Mouse (Mus musculus) gastrocnemius, adult 8-10 months (tissue): ENCODE data around the gene Oard1. TPM values are rescaled to one million over a fixed set of nuclear protein-coding genes. Genes with fewer than 3 reads are reported as not detected.
A peak's percentile ranks its signal among the peaks of the same experiment; 100 is the strongest.

Experiments used
- DNase-seq, 2 experiments: peaks; one replicate each; pipeline ENCODE4 v3.0.0; 2022; ENCODE audit warnings: low spot score in 2 of 2
- total RNA-seq, 4 experiments: library from RNA; stranded (reverse); gene quantifications; 2 replicates each; pipeline ENCODE4 v1.2.4; 2022

The Oard1 gene
- 10 to 100 TPM; 12.4 to 18.1 (median 16.4) TPM for total RNA-seq

DNA sequence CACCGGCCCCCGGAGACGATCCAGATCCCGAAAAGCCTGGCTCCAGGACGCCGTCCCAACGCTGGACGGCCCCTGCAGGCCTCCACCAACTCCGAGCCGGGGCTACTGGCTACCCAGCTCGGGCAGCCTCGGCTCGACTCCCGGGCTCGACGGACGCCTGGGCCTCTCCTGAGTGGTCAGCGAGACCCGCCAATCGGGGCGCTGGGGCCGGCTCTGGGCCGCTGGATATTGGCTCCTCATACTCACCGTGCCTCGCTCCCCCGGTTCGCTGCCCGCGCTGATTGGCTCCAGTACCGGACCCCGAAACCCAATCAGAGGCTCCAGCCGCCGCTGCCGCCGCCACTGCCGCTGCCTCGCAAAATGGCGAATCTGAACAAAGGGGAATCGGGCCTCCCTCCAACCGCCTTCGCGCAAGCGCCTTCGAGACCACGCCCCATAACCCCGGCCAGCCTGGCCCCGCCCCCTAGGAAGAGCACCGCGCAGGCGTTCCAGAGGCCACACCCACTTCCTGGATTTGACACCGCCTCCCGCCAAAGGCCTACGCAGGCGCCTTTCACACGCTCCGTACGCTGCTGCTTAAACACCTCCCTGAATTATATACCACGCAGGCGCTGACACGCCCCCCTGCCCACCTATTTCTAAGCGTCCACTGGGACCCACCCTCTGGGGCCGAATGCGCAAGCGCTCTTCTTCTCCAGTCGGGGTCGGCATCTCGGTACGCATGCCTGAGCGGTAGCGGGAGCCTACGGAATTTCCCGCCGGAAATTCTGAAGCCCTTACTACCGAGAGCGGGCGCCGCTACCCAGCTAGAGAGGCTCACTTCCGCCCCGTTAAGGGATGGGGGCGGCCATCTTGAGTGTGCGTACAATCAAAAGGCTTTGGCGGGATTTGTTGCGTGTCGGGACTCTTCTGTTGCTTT, at the start of gene Oard1, which contains the start of gene Nfya:
Gene Oard1, plus strand, starts transcription at position 635 of the 919 bp plus-strand sequence.
Gene Nfya, minus strand, starts transcription at position 527 of the 919 bp plus-strand sequence.
- DNase-seq: peak; percentile 99 to 100

DNA sequence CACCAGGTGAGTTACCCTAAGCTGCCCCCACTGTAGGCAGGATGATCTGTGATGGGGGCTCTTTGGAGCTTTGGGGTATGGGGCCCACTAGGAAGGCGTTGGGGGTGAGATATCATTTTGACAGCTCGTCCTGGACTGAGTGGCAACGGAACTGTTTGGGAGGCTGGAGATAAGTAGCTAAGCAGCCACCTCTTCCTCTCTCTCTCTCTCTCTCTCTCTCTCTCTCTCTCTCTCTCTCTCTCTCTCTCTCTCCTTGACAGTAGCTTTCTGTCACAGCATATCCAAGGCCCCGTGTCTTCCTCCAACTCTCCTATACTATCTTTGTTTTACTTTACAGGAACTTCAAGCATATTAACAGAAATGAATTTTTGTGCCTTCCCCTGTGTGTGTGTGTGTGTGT, 49.4 kb upstream of the Oard1 start:
- no peak for DNase-seq

DNA sequence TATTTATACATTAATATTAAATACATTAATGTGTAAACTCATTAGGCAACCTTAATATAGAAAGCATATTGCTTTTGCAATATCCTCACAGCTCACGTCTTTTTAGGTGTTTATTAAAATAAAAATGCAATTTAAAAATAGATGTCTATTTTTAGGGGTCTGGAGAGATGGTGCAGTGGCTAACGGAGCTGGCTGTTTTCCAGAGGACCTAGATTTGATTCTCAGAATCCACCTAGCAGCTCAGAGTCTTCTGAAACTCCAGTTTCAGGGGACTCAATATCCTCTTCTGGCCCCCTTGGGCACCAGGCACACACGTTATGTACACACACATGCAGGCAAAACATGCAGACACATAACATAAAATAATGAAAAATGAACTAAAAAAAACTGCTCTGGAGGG, 47.5 kb upstream of the Oard1 start:
- DNase-seq: no peak

DNA sequence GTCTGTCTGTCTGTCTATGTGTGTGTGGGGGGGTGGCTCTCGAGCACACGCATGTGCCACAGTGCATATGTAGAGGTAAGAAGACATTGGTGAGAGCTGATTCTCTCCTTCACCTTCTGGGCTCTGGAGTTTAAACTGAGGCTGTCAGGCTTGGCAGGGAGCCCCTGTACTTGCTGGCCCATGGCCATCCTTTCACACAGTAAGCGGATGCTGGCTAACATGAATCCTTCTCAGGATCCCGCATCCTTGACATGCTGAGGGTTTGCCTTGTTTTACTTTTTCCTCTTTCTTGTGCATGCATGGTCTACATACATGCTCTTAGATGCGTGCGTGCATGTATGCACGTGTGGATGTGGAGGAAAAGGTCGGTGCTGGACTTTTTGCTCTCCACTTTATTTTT, 46.8 kb upstream of the Oard1 start:
- DNase-seq: peak in 1 of 2 experiments; percentile 27

- no peak for DNase-seq
These were observed 46.3 kb upstream of the Oard1 start for GRCm38 (mm10) chr17:48363421-48363965.

DNA sequence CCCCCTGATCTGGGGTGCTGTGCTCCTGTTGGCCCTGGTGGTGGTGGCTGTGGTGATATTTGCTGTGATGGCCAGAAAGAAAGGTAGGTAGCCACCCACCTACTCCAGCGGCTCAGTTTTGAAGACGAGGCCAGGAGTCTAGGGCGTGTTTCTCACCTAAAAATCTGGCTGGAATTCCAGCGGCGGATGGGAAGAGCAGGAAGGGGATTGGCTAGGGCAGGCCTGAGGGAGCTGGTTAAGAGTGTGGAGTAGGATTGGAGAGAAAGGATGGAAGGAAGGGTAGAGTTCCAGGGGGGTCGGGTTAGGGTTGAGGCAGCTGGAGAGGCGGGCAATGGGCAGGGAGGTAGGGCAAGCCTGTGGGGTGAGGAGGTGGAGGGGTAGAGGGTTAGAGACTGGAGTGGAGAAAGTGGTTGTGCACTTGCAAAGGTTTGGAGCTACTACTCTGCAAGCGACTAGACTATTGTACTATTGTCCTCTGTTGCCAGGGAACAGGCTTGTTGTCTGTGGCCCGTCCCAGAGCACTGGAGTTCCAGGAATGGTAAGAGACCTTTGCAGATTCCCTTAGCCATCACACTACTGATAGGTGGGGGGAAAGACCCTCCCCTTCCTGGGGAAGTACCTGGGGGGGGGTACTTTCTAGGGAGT, 44.2 kb upstream of the Oard1 start:
- DNase-seq: no peak

- DNase-seq: no peak
These were observed 43.0 kb upstream of the Oard1 start for GRCm38 (mm10) chr17:48366806-48367205.

DNA sequence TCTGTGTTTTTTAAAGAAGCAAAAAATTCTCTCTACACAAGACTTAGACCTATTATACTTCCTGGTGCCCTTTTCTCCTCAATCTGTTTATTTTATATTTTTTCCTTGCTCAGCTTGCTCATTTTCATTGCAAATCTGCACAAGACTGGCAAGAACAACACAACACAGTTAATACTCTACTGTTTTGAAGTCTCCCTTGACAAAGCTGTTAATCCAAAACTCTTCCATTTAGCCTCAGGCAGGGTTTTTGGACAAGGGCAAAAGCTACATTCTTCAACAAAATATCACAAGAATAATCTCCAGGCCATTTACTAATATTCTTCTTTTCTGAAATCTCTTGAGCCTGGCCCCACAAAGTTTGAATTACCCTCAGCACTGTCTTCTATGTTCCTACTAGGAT, 38.2 kb upstream of the Oard1 start:
- DNase-seq: no peak

- DNase-seq: no peak
These were observed 36.8 kb upstream of the Oard1 start for GRCm38 (mm10) chr17:48372987-48373386.

- DNase-seq: no peak
These were observed 33.7 kb upstream of the Oard1 start for GRCm38 (mm10) chr17:48376102-48376501.

DNA sequence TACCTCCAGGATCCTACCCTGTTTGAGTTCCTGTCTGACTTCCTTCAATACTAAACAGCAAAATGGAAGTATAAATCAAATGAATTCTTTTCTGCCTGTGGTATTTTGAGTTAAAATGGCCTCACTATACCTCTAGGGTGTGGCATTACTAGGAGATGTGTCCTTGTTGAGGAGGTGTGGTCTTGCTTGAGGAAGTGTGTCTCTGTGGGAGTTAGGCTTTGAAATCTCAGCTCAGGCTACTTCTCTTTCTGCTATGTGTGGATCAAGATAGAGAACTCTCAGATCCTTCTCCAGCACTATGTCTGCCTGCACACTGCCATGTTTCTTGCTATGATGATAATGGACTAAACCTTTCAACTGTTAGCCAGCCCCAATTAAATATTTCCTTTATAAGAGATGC, 30.8 kb upstream of the Oard1 start:
- no peak for DNase-seq

DNA sequence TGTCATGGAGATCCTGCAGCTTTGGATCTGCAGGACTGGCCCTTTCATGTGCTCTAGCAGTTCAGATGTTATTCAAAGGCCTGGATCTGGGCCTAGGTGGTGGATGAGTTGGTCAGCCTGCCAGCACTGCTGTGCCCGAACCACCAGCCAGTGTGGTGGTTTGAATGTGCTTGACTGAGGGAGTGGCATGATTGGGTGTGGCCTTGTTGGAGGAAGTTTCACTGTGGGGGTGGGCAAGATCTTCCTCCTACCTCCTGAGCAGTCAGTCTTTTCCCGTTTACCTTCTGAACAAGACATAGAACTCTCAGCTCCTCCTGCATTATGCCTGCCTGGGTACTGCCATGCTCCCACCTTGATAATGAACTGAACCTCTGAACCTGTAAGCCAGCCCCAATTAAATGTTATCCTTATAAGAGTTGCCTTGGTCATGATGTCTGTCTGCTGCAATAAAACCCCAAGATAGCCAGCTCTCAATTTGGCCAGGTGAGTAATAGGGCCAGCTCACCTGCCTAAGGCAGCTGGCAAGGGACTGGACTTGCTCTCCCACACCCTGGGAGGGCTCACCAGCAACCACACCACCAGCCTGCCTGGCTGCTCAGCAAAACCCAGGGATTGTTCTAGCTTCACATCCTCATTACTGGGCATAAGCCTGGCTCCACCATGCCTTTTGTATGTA, 23.9 kb upstream of the Oard1 start:
- no peak for DNase-seq

GRCm38 (mm10) chr17:48388666-48389065, 21.1 kb upstream of the Oard1 start:
- DNase-seq: no peak

- no peak for DNase-seq
These were observed 20.4 kb upstream of the Oard1 start for GRCm38 (mm10) chr17:48389442-48389841.

DNA sequence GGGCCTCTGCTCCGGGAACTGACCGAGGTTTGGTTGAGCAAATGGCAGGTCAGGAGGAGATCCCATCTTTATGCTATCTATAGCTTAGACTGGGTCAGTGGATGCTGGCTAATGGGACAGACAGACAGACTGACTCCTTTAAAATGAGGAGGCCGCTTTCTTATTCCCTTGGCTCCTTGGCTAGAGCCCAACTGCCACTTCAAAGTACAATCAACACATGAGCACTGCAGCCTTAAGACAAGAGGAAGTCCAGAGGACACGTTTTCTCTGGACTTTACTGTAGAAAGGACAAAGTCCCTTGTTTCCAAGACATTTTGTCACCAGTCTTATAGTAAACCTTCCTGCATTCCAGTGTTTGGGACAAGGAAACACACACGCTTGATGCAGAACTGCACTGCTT, 18.4 kb upstream of the Oard1 start:
- no peak for DNase-seq

- DNase-seq: no peak
These were observed 17.2 kb upstream of the Oard1 start for GRCm38 (mm10) chr17:48392616-48393015.

GRCm38 (mm10) chr17:48401710-48402109, 8.1 kb upstream of the Oard1 start:
- no peak for DNase-seq

DNA sequence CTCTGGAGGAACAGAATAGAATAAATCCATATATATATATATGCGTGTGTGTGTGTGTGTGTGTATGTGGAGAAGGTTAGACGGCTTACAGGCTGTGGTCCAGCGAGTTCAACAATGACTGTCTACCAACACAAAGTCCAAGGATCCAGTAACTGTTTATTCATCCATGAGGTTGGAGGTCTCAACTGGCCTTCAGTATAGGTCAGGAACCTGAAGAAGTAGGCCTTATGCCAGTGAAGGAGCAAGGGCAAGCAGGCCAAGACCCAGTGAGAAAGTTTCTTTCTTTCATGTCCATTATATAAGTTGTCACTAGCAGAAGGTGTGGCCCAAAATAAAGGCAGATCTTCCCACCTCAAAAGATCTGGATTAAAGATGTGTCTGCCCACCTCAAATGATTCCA, 7.1 kb upstream of the Oard1 start:
- DNase-seq: no peak

GRCm38 (mm10) chr17:48403848-48404247, 6.0 kb upstream of the Oard1 start:
- no peak for DNase-seq

GRCm38 (mm10) chr17:48404706-48405105, 5.1 kb upstream of the Oard1 start:
- no peak for DNase-seq

DNA sequence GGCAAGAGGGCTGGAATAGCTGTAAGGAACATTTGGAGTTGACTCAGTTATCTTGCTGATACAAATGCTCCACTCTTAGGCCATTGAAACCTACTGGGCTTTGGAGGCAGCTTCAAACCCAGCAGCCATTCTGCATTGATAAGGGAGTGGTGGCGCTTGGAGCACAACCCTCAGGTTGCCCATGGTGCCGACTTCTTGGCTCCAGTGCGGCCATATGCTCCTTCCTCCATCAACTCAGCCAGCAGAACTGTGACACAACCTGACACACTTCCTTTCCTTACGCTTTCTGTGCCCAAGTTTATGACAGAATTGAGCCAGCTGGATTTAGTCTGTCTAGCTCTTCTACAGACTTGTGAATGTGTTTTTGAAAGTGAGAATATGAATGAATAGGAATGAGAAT, 2.7 kb upstream of the Oard1 start:
- no peak for DNase-seq
